Mouse (Mus musculus) liver, adult 2 months (tissue): Measurements from ENCODE around the gene Cdh22. TPM values are rescaled to one million over a fixed set of nuclear protein-coding genes. Genes with fewer than 3 reads are reported as not detected.

ENCODE experiments used
- DNase-seq: peaks from one replicate; pipeline ENCODE4 v3.0.0-alpha.2; 2011; ENCODE audit warnings: low read depth, low spot score; ENCODE audit errors: extremely low read depth
- H3K27ac ChIP-seq: fragments of 200-500 bp; replicated peaks from 2 replicates; pipeline ENCODE4 v1.5.1; 2012; ENCODE audit warnings: low read depth, mild to moderate bottlenecking, control low read depth, inconsistent platforms, low read length; ENCODE audit not compliant: insufficient read depth
- H3K27me3 ChIP-seq: fragments of 200-500 bp; 2 replicates; pipeline ENCODE4 v1.6.1; 2012; ENCODE audit warnings: mild to moderate bottlenecking, moderate library complexity, low read length, inconsistent platforms; ENCODE audit not compliant: control insufficient read depth, insufficient read depth
- H3K36me3 ChIP-seq: fragments of 200-500 bp; 2 replicates; pipeline ENCODE4 v1.6.1; 2012; ENCODE audit warnings: low read length, inconsistent platforms; ENCODE audit not compliant: control insufficient read depth, insufficient read depth
- H3K4me1 ChIP-seq: fragments of 200-500 bp; 2 replicates; pipeline ENCODE4 v1.6.1; 2011; ENCODE audit warnings: low read length; ENCODE audit not compliant: control insufficient read depth, insufficient read depth
- H3K4me3 ChIP-seq: fragments of 200-500 bp; 2 replicates; pipeline ENCODE4 v1.5.1; 2011; ENCODE audit warnings: low read depth, mild to moderate bottlenecking, control low read depth, low read length, moderate library complexity; ENCODE audit not compliant: insufficient read depth
- H3K79me2 ChIP-seq: fragments of 200-500 bp; 2 replicates; pipeline ENCODE4 v1.6.1; 2012; ENCODE audit warnings: inconsistent platforms, mild to moderate bottlenecking, low read length, moderate library complexity; ENCODE audit not compliant: control insufficient read depth, insufficient read depth
- H3K9ac ChIP-seq: fragments of 200-500 bp; 2 replicates; pipeline ENCODE4 v1.6.1; 2012; ENCODE audit warnings: low read depth, mild to moderate bottlenecking, control low read depth, inconsistent platforms, low read length
- CTCF ChIP-seq: fragments of 200-500 bp; IDR thresholded peaks from 2 replicates; pipeline ENCODE4 v1.5.1; 2011; ENCODE audit warnings: low read depth, low read length, control low read depth
- POLR2A ChIP-seq: fragments of 200-500 bp; IDR thresholded peaks from 2 replicates; pipeline ENCODE4 v1.6.1; 2011; ENCODE audit warnings: low read length, control low read depth; ENCODE audit not compliant: insufficient read depth; ENCODE audit errors: extremely low read depth
- WGBS: fragments of 180-500 bp; shearing (Covaris S2); methylation state at CpG from one replicate; pipeline ENCODE4 v1.1.7; 2018; 5-methylcytosine and 5-hydroxymethylcytosine counted together
- polyA plus RNA-seq: library from polyadenylated mRNA; depleted of rRNA; stranded (reverse); fragments of >200 nt; gene quantifications from 2 replicates; pipeline ENCODE4 v1.2.3, GENCODE M21; 2012
- total RNA-seq: library from RNA; depleted of rRNA; stranded (reverse); fragments of >200 nt; gene quantifications from 2 replicates; pipeline ENCODE4 v1.2.3, GENCODE M21; 2014

Gene Cdh22
- total and polyA plus RNA-seq, 2 experiments: not detected

DNA sequence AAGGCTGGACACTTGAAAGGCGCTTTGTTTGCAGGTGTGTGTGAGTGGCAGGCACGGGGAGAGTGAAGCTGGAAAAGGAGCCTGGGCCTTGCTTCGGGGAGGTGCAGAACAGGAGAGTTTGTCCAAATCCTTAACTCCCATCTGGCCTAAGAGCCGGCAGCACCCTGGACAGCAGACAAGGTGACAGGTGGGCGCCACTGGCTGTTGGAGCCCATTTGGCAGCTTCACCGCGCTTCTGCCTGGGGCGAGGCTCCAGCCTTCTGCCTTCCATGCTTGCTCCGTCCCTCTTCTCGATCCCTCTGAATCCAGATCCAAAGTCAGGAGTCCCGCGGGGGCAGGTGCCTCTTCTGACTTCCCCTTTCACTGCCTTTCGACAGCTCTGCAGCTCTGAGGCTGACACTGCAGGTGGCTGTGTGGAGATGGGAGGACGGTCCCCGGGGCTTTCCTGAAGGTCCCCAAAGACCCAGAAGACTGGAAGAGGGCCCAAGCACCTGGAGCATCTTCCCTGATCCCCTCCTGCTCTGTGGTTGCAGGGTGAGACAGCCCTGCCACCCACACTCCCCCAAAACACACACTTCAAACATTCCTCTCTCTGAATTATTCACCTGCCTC is 5.0 kb upstream of the Cdh22 start:
- peaks cover 14% of the 10 kb centered on the region for H3K27me3 ChIP-seq
- WGBS: 13% methylated on average over 15 of the region's 15 CpGs
- DNase-seq: no peak

DNA sequence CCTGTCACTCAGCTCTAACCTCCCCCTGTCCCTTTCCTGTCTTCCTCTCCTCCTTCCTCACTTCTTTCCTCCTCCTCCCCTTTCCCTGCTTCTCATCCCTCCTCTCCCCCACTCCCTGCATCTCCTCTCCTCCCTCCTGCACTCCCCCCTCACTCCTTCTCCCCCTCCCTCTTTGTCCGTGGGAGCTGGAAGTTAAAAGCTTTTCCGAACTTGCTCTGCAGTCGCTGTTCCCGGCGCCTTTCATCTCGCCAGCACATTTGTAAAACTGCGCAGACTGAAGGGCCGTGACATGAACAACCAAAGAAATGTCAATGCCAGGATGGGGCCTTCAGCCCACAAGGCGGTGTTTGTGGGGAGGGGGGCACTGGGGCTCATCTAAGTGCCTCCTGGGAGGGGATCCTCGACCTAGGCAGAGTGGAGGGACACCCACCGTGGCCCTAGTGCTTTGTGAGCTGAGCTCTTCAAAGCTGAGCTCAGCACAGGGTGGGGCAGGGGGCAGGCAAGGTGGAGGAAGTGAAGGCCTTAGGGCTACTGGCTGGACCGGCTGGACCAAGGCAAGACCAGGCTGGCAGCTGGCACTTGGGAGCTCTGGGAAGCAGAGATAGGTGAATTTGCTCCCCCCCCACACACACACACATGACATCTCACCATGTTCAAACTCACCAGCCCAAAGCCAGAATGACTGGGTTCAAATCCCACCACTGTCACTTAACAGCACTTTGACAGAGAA is 3.9 kb upstream of the Cdh22 start:
- no peaks in the 10 kb centered on the region for H3K36me3 ChIP-seq
- peaks cover 24% of the 10 kb centered on the region for H3K27me3 ChIP-seq
- H3K4me3 ChIP-seq: no peak overlapping the region
- TF ChIP-seq CTCF: no peak
- no peak for TF ChIP-seq POLR2A
- no peak overlapping the region for H3K9ac ChIP-seq
- no peak overlapping the region for H3K27ac ChIP-seq
- WGBS: 21% methylated on average over 12 of the region's 12 CpGs
- no peaks in the 10 kb centered on the region for H3K79me2 ChIP-seq
- no peaks in the 10 kb centered on the region for H3K4me1 ChIP-seq
- no peak for DNase-seq

More for the DNA sequence above, 5.0 kb upstream of the Cdh22 start:
- Histone ChIP-seq H3K27ac (no peak overlapping the region), H3K9ac (no peak overlapping the region), H3K4me1 (no peaks in the 10 kb centered on the region), H3K36me3 (no peaks in the 10 kb centered on the region), H3K4me3 (no peak overlapping the region), H3K79me2 (no peaks in the 10 kb centered on the region)
- no peak for TF ChIP-seq CTCF
- TF ChIP-seq POLR2A: no peak

DNA sequence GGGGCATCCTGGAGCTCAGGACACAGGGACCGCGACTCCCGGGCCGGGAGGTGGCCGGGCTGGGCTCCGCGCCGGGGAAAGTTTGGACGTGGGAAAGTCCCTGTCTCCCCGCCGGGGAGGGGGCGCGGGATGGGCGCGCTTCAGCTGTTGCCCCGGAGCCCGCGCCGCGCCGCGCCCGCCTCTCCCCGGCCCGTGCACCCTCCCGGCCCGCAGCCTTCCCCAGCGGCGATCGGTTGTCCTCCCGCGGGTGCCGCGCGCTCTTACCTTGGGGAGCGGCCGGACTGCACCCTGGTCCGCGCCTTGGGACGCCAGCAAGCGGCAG is 401 bp downstream of the Cdh22 start:
- no peak overlapping the region for H3K27ac ChIP-seq
- H3K27me3 ChIP-seq: peaks cover 23% of the 10 kb centered on the region
- peak overlapping the region; percentile 25; the same call in 1 of the 2 replicates for H3K4me3 ChIP-seq
- WGBS: 1% methylated on average over 40 of the region's 41 CpGs
- H3K79me2 ChIP-seq: no peaks in the 10 kb centered on the region
- no peak overlapping the region for H3K9ac ChIP-seq
- DNase-seq: no peak
- no peak for TF ChIP-seq POLR2A
- no peak for TF ChIP-seq CTCF
- H3K36me3 ChIP-seq: no peaks in the 10 kb centered on the region
- no peaks in the 10 kb centered on the region for H3K4me1 ChIP-seq

DNA sequence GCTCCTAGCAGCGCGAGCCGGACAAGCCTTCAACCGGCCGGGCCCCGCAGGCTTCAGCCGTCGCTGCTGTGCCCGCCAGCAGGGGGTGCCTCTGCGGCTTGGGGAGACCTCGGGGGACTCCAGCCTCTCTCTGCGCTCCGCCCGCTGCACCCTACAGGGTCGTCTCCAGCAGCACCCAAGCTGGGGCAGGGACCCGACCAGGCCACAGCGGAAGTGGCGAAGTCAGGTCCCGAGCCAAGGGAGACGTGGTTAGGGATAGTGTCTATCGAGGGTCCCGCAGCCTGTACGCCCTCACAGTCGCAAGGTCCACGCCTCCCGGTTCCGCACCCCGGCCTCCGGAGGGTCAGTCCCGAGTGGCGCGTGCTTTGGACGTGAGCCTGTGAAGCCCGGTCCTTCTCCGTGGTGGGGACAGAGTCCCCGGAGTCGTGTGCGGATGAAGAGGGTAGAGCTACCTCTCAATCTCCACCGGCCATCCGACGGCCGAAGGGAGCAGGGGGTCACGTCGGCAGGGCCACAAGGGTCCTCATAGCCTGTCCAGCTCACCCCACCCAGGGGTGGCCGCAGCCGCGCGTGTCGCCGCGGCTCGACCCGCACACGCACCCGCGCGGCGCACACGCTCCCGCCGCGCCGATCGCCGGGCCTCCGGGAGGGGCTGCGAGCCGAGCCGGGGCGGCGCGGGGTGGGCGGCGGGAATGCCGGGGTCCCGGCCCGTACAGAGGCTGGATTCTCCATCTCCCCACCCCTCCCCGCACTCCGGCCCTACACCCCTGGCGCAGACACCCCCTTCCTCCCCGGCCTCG is 962 bp downstream of the Cdh22 start:
- Histone ChIP-seq H3K27me3 (peaks cover 19% of the 10 kb centered on the region), H3K9ac (no peak overlapping the region), H3K27ac (no peak overlapping the region), H3K36me3 (no peaks in the 10 kb centered on the region), H3K4me3 (peak overlapping the region; percentile 16; the same call in 1 of the 2 replicates), H3K79me2 (no peaks in the 10 kb centered on the region), H3K4me1 (no peaks in the 10 kb centered on the region)
- no peak for DNase-seq
- TF ChIP-seq POLR2A: no peak
- peak; percentile 55 for TF ChIP-seq CTCF
- 2% methylated on average over 82 of the region's 82 CpGs for WGBS

DNA sequence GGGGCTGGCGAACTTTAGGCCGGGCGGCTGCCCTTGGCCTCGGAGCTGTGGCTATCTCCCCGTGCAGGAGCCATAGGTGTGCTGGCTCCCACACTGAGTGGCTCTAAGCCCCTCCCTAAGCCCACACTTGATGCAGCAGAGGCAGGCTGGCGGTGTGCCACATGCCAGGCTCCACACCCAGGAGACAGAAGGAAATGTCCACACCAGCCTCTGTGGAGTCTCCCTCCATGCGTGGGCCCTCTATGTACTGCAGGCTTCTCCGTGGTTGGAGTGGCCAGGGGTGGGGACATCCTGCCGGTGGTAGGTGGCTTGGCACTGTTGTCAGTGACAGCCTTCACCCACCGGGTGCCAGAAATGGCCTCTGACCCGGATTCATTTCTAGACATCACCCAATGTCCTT is 5.6 kb downstream of the Cdh22 start:
- Histone ChIP-seq H3K27me3 (peaks cover 9% of the 10 kb centered on the region; the same call in 1 of the 2 replicates), H3K4me1 (no peaks in the 10 kb centered on the region), H3K4me3 (no peak overlapping the region), H3K79me2 (no peaks in the 10 kb centered on the region), H3K36me3 (no peaks in the 10 kb centered on the region), H3K9ac (no peak overlapping the region), H3K27ac (no peak overlapping the region)
- no peak for DNase-seq
- 81% methylated on average over 11 of the region's 11 CpGs for WGBS
- TF ChIP-seq CTCF: no peak
- no peak for TF ChIP-seq POLR2A

DNA sequence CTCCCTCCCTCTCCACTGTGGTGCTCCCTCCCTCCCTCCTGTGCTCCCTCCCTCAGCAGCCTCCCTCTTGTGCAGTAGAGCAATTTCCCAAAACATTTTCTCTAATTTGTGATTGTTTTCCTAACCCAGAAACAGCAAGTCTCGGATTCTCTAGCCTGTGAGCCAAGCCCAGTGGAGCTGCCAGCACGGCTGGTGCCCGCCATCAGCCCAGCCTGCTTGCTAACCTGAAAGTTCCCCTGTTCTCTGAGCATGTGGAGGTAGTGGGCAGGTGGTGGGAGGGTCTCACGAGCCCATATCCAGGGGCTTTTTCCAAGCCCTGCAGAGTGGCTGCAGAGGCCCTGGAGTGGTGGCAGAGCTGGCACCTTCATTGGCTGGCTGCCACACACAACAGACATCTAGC is 10.8 kb downstream of the Cdh22 start:
- no peaks in the 10 kb centered on the region for H3K79me2 ChIP-seq
- 67% methylated on average over 4 of the region's 4 CpGs for WGBS
- H3K36me3 ChIP-seq: no peaks in the 10 kb centered on the region
- H3K4me3 ChIP-seq: no peak overlapping the region
- peaks cover 4% of the 10 kb centered on the region; the same call in 1 of the 2 replicates for H3K27me3 ChIP-seq
- no peaks in the 10 kb centered on the region for H3K4me1 ChIP-seq
- H3K27ac ChIP-seq: no peak overlapping the region
- TF ChIP-seq POLR2A (no peak), CTCF (no peak)
- no peak for DNase-seq
- no peak overlapping the region for H3K9ac ChIP-seq
